Mouse (Mus musculus): ENCODE data around the gene Tcn2.
"Not testable (repeated sequence)": the region's sequence is repeated elsewhere in the genome, so short reads cannot be mapped to it uniquely, and the experiment has no call there.

- TF ChIP-seq POLR2A (IDR thresholded peaks at IDR 0.05; ENCODE audit: low read depth, low read length); CTCF (IDR thresholded peaks at IDR 0.05; ENCODE audit: extremely low read depth, insufficient read depth, insufficient read length, insufficient replicate concordance): not testable (repeated sequence)
Measured at GRCm38 (mm10) chr11:3911440-3911839, 20.5 kb downstream of the Tcn2 start.
